Mouse (Mus musculus) left cerebral cortex, postnatal 36 days (tissue): ENCODE measurements around the gene Olfr1377. TPM values are rescaled to one million over a fixed set of nuclear protein-coding genes. Genes with fewer than 3 reads are reported as not detected.
"Not testable (repeated sequence)": the region's sequence is repeated elsewhere in the genome, so short reads cannot be mapped to it uniquely, and the experiment has no call there.

Experiments
- DNase-seq, 2 experiments: peaks; one replicate each; pipeline ENCODE4 v3.0.0; 2021 to 2022; ENCODE audit warnings: low spot score in 2 of 2, mixed read lengths in 1 of 2
- intact Hi-C: fragments of 180-260 bp; cut with DNase I; formaldehyde crosslinking; loops from one replicate; pipeline ENCODE4 v1.15.1; 2025
- total RNA-seq, 2 experiments: library from RNA; stranded (reverse); gene quantifications; 2 replicates each; pipeline ENCODE4 v1.2.3; 2021

Gene Olfr1377
- not detected for total RNA-seq

DNA sequence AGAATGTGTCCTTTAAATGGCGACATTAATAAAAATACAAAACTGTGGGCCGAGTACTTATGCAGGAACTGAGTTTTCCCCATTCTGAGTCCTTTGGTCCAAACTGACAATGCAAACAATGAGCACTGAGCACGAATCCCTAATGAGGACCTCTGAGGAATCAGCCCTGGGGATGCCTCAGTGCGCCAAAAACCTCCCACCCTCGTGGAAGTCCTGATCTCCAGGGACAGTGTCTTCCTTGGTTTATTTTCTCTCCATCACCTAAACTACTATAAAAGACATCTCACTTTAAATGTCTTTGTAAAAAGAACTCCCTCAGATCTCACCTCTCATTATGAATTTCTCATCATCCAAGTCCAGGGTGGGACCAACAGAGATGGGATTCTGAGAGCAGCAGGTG lies at the start of gene Olfr1377:
Gene Olfr1377 (plus strand): TSS at position 301 of the 400 bp plus-strand sequence.
- DNase-seq = no peak
- intact Hi-C loops = no loop called here

DNA sequence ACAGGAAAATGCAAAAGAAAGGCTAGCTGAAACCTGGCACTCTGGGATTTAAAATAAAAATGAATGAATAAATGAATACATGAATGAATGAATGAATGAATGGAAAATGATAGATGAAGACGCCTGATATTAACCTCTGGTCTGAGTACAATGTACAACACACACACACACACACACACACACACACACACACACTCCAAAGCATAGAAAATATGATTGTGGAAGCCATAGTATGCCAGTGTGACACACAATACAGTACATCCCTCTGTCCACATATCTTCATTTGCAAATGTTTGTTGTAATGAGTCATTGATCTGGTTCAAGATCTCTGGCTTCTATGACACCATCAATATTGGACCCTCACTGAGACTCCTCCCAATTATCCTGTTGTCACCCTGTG lies 49.7 kb upstream of the Olfr1377 start:
- intact Hi-C loops = loop anchor here (5.0 kb wide), 1 partner anchor 105 kb away; the partner anchor contains the start of gene Zfp354c

DNA sequence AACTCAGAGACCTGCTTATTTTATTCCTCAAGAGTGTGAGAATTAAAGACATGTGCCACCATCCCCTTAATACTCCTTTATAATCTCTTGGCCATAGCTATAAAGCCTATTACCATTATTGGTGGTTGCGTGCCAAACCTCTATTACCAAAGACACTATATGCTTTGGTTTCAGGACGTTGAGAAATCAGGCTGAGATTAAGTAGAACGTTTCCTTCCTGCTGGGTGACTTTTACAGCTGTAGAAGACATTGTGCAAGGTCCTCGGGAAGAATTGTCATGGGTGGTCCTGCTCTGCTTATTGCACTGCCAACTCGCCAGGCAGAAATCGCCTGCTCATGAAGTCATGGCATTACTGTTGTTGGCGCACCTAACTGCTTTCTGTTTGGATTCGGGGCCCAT lies 43.3 kb upstream of the Olfr1377 start:
- intact Hi-C loops = loop anchor here (5.0 kb wide), 1 partner anchor 324 kb away; the partner anchor contains the start of genes BC049762 and Clk4
- DNase-seq = no peak

More for the DNA sequence above, 49.7 kb upstream of the Olfr1377 start:
- no peak for DNase-seq

DNA sequence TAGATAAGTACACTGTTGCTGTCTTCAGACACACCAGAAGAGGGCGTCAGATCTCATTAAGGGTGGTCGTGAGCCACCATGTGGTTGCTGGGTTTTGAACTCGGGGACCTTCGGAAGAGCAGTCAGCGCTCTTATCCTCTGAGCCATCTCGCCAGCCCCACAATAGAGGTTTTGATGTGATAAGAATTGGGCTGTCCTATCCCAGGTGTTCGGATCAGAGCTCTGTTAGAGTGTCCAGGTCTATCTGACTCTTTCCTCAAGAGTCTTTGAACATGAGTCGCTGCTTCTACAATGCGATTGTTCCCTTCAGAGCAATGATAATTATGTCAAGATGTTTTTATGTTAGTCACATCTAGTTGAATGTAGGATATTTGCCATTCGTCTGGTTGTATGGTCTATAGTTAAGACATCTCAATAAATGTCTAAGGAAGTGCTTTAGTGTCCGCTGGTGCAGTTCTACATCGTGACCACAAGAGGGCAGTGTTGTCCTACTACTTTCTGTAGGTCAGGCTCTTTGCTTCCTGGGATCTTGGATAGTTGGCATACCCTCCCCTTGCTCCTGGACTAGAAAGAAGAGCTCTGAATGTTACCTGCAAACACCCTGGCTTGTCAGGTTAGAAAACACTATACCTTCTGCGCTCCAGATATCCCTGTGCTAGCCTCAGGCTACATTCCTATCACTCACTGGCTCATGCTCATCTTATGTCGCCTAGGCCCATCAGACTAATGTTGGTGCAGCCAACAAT lies 42.0 kb upstream of the Olfr1377 start:
- no peak for DNase-seq

DNA sequence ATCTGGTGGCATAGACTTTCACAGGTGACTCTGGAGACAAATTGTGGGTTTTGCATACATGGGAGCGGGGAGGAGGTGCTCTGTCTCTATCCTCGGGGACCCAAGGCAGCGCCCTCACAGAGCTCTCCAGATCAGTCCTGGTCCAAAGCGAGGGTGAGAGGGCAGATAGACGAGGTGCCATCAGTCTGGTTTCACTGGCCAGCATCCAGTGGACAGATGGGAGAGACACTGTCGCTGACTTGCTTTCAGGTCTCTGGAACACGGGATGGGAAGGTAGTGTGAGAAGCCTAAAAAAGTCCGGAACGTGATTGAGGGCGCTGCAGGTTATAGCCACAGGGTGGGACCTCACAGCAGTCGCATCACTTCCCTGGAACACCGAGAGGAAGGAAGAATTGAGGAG lies 39.4 kb upstream of the Olfr1377 start:
- intact Hi-C loops = loop anchor here (5.0 to 10.0 kb wide), 2 partner anchors 90 to 592 kb away; no protein-coding TSS in a partner anchor
- DNase-seq = no peak

More for the DNA sequence above, 42.0 kb upstream of the Olfr1377 start:
- intact Hi-C loops = loop anchor here (2.0 to 10.0 kb wide), 4 partner anchors 93 to 595 kb away; partner anchors contain the start of genes BC049762 and Clk4

DNA sequence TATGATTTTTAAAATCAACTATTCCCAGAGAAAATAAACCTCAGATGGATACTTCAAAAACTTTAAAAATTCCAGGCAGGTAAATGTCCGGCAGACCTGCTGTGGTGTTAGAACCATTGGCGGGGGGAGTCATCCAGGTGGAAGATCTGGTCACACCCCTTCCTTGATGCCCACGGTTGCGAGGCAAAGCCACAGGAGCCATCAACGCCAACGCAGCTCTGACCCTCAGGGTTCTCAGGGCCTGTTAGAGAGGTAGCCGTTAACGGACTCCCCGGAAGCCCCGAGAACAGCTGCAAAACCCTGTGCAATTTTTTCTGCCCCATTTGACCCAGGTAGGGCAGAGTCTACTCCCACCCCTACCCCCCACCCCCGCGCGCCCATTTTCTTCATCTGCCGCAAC lies 38.3 kb upstream of the Olfr1377 start, which contains the start of gene 4933414I15Rik:
Gene 4933414I15Rik (minus strand): TSS at position 260 of the 400 bp plus-strand sequence.
- intact Hi-C loops = loop anchor here (5.0 to 10.0 kb wide), 2 partner anchors 89 to 591 kb away; no protein-coding TSS in a partner anchor
- no peak for DNase-seq

DNA sequence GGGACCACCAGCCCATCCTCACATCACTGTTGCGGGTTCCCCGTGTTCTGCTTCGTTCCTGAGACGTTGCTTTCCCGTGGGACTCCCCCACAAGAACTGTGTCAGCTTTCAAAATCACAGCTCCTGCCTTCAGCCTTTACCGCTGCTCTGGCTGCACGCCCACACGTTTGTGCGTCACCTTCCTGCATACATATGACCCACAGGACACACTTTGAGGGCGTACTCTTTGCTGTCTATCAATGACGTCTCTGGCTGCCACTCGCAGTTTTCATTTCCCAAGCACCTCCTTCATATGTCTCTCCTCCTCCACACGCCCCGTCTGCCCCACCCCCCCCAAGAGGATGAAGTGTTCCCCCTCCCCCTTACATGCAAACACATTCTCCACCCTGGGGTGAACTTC lies 29.5 kb upstream of the Olfr1377 start:
- intact Hi-C loops = no loop called here
- peak; percentile 13 to 29 for DNase-seq

DNA sequence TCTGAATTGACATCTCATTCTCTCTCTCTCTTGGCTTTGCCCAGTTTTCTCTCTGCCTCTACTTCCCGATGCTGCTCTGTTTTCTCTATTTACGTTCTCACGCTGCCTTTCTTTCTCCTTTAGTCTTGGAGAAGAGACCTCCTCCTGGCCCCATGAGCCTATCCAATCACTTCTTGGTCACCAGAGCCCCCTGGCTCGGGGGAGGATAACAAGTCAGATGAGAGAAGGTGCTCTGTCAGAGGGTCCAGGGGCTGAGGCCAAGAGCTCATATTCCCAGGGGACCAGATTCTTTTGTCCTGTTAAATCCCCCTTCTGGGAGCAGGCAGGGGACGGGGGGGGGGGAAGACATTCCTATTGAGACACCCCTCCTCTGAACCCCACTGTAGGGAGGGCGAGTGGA lies 28.1 kb upstream of the Olfr1377 start, which contains the start of gene Prop1:
Gene Prop1 (minus strand): TSS at position 101 of the 400 bp plus-strand sequence.
- DNase-seq = no peak
- intact Hi-C loops = no loop called here

DNA sequence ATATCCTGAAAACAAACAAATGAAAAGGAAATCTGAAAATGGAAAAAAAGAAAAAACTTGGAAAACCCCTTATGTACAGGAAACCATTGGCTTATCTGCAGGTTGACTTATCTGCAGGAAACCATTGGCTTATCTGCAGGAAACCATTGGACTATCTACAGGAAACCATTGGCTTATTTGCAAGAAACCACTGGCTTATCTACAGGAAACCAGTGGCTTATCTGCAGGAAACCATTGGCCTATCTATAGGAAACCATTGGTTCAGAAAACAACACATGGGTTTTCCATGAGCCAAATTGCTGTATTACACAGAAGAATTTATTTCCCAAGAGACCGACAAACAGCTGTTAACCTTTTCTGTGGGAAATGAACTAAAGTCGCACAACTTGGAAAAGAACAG lies 16.9 kb upstream of the Olfr1377 start:
- intact Hi-C loops = no loop called here
- no peak for DNase-seq

DNA sequence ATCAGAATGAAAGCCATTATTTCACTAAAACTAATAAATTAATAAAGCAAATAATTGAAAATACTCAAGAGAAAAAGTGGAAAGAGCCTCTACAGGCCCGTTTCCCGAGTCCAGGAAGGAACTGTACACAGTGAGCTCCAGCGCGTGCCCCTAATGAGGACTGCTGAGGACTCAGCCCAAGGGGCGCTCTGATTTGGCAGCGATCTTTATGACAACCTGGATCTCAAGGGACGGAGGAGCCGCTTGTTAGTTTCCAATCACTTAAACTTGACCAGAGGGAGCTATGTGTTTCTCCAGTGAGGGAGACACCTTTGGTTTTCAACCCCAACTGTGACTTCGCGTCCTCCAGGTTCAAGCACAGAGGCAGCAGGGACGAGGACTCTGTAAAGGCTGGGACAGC lies 15.5 kb upstream of the Olfr1377 start, which contains the start of gene Olfr1378:
Gene Olfr1378 (plus strand): TSS at position 301 of the 400 bp plus-strand sequence.
- intact Hi-C loops = no loop called here
- DNase-seq = no peak

DNA sequence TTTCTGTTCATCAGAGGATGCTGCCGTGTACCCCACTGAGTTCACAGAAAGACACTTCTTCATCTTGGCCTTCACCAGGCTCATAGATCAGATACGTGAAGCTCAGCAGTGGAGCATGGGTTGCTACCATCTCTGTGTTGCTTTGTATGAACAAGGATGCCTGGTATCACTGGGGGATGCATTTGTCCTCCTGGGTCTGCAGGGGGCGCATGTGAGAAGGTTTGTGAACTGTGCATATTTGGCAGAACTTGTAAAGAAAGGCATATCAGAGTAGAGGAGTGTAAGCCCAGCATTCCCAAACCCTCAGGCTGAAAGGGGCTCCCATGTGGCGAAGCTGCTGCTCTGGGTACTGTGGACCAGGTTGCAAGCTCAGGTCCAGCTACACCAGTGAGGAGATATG lies 4.6 kb upstream of the Olfr1377 start:
- intact Hi-C loops = no loop called here
- no peak for DNase-seq

DNA sequence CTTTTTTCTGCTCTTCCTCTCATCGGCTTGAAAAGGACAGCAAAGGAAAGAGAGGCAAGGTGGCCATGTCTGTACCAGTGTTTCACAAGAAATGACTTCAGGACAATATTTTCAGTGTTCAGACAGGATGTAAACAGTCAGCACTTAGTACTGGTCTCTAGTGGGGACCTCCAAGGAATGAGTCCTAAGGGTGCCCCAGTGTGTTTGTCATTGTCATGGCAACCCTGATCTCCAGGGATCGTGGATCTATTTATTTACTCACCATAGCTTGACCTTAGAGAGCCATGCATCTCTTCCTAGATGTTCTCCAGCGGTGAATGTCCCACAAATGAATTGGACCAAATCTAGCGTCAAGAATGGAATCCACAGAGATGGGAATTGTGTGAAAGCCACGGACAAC lies 21.5 kb downstream of the Olfr1377 start, which contains the start of gene Olfr51:
Gene Olfr51 (plus strand): TSS at position 301 of the 400 bp plus-strand sequence.
- intact Hi-C loops = no loop called here
- DNase-seq = no peak

DNA sequence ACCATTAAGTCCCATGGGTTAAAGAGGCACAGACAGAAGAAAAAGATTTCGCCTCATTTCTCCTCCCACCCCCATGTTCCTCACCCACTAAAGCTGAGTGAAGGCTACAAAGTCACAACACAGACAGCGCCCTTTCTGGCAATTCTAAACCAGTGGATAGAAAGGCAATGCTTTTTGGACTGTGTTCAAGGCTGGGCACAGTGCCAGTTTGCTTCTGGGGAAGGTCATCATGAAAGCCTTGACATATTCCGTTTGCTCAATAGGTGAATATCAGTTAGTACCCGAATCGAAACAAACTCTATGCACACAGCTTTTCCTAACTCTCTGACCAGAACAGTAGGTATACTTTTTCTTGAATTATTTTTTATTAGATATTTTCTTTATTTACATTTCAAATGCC lies 30.1 kb downstream of the Olfr1377 start:
- no peak for DNase-seq

DNA sequence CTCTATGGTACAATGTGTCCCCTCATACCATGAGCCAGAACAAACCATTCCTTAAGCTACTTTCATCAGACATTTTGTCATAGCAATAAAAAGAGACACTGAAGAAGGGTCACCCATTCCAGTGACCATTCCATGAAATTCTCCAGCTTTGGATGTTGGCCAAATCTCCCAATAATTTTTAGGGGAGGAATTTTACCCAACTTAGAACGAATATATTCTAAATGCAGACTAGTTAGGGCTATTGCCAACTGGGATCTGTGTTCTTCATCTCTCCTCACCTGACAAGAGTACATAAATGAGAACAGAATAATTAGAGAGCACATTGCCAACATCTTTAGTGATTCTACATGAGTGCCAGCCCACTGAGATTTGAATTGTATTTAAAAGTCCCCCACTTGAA lies 32.2 kb downstream of the Olfr1377 start, which contains the start of gene Olfr54:
Gene Olfr54 (plus strand): TSS at position 301 of the 400 bp plus-strand sequence.
- intact Hi-C loops = no loop called here
- no peak for DNase-seq

More for the DNA sequence above, 30.1 kb downstream of the Olfr1377 start:
- intact Hi-C loops = no loop called here

DNA sequence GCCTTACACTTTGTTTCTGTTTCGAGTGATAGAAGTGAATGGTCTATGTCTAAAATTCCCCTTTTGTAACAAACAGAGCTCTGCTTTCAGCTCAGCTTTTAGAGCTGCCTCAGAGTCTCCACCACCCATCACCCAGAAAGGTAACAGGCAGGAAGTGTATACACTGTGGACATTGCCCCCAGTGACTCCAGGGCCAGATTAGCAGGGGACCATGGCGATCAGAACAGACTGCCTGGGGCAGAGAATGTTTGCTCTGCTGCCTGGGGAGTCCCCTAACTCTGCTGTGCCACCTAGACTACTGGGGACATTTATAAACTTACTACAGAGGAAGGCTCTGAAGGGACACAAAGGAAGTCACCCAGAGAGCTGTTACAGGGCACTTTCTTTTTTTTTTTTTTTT lies 34.6 kb downstream of the Olfr1377 start:
- intact Hi-C loops = no loop called here
- no peak for DNase-seq

DNA sequence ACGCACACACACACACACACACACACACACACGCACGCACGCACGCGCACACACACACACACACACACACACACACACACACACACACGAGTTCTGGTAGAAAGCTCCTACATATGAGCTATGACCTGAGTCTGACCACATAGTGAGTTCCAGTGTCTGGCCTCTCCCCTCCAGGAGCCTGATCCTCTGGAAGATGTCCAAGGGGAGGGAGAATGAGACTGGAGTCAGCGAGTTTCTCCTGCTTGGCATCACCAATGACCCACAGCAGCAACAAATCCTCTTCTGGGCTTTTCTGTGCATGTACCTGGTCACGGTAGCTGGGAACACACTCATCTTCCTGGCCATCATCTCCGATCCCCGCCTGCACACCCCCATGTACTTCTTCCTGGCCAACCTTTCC lies 45.0 kb downstream of the Olfr1377 start:
- intact Hi-C loops, DNase-seq: not testable (repeated sequence)

DNA sequence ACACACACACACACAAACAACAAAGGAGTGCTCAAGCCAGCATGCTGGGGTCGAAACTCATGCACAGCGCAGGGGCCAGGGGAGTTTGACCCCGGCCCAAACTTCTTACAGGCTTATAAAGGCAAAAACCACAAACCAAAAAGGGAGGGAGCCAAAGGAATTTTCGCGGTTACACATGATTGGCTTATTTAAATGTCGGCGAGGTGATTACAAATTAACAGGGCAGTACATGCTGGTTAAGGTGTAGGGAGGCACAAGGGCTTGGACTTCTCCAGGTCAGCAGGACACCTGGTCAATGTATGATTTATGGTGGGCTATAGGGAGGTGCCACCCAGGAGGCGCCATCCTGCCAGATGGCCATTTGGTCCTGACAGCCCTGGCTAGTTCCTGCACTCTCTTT lies 47.6 kb downstream of the Olfr1377 start:
- DNase-seq, intact Hi-C loops: not testable (repeated sequence)

DNA sequence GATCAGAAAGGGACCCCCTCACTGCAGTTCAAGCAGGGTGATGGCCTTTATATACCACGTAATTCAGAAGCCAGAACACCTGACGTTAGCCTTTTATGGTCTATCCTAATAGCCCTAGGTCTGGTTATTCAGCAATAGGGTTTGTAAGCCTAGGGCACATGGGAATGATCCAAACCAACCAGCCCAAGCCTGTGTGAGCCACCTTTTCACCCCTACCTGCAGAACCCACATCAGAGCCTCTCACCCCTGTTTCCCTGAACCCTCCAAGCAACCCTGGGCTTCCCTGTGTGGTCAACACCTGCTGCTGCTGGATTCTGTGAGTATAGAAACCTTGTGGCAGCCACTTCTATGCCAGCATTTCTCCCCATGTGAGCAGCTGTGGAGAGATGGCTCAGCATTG lies 48.5 kb downstream of the Olfr1377 start:
- intact Hi-C loops = loop anchor here (5.0 kb wide), 1 partner anchor 88 kb away; the partner anchor contains the start of gene 4933414I15Rik

DNA sequence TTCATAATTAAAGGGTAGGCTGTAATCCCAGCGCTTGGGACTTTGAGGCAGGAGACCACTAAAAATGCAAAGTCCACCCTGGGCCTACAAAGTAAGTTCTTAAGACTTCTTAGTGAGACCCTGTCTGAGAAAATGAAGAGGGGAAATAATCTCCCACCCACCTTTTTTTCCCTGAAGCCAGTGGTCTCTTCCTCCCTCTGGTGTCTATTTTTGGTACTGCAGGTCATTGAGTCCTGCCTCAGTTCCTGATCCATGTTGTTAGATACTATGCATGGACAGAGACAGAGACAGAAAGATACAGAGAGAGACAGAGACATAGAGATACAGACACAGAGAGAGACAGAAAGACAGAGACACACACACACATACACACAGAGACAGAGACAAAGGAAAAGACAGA lies 51.1 kb downstream of the Olfr1377 start:
- DNase-seq = no peak
- intact Hi-C loops = loop anchor here (5.0 kb wide), 1 partner anchor 91 kb away; the partner anchor contains the start of gene 4933414I15Rik

More for the DNA sequence above, 48.5 kb downstream of the Olfr1377 start:
- no peak for DNase-seq

DNA sequence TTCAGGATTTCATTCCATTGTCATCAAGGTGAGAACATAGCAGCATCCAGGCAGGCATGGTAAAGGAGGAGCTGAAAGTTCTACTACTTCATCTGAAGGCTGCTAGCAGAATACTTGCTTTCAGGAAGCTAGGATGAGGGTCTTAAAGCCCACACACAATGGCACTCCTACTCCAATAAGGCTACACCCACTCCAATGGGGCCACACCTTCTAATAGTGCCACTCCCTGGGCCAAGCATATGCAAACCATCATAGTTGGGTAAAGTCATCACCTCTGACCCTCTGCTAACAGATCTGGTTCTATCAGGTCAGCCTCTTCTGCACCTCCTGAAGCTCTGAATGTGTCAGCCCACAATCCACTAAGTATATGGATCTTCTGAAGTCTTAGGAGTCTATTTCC lies 52.4 kb downstream of the Olfr1377 start:
- DNase-seq = not testable (repeated sequence)
- intact Hi-C loops = loop anchor here (5.0 kb wide), 1 partner anchor 92 kb away; the partner anchor contains the start of gene 4933414I15Rik
